Mouse (Mus musculus) gonadal fat pad, adult 2 months (tissue): Measurements from ENCODE around the gene Prtn3. TPM values are rescaled to one million over a fixed set of nuclear protein-coding genes. Genes with fewer than 3 reads are reported as not detected.

Experiments used
- DNase-seq: peaks from one replicate; pipeline ENCODE4 v3.0.0-alpha.2; 2012; ENCODE audit warnings: low read depth
- polyA plus RNA-seq: library from polyadenylated mRNA; depleted of rRNA; stranded (reverse); fragments of >200 nt; gene quantifications from 2 replicates; pipeline ENCODE4 v1.2.3, GENCODE M21; 2012; rRNA removed

Prtn3 gene
- polyA plus RNA-seq, 1 experiment = 6.6 TPM

DNA sequence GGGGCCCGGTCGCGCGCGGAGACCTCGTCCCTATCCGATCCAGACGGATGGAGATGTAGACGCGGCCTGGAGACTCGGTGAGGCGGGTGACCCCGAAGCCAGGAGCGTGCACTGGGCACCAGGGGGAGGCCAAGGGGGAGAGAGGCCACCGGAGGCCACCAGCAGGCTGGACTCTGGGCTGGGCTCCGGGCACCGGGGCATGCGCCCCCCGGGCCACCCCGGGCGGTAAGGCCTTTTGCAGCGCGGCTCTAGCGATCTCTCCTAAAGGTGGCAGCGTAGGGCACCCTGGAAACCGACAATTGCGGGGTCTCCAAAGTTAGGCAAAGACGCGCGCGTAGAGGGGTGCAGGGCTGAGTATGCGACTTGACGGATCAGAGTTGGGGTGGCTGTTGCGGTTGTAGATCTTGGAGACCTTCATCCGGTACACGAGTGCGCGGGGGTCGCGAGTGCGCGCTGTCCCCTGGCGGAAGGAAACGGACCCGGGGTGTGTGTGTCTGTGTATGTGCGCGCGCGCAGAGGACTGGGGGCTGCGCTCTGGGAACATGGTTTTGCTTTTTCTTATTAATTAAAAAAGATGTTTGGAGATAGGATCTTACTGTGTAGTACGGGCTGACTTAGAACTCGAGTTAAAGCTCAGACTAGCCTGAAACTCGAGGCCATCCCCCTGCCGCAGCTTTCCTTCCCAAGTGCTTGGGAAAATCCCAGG lies 53.2 kb downstream of the Prtn3 start:
- no peak for DNase-seq

GRCm38 (mm10) chr10:79928030-79928694 lies 53.9 kb downstream of the Prtn3 start:
- no peak for DNase-seq

DNA sequence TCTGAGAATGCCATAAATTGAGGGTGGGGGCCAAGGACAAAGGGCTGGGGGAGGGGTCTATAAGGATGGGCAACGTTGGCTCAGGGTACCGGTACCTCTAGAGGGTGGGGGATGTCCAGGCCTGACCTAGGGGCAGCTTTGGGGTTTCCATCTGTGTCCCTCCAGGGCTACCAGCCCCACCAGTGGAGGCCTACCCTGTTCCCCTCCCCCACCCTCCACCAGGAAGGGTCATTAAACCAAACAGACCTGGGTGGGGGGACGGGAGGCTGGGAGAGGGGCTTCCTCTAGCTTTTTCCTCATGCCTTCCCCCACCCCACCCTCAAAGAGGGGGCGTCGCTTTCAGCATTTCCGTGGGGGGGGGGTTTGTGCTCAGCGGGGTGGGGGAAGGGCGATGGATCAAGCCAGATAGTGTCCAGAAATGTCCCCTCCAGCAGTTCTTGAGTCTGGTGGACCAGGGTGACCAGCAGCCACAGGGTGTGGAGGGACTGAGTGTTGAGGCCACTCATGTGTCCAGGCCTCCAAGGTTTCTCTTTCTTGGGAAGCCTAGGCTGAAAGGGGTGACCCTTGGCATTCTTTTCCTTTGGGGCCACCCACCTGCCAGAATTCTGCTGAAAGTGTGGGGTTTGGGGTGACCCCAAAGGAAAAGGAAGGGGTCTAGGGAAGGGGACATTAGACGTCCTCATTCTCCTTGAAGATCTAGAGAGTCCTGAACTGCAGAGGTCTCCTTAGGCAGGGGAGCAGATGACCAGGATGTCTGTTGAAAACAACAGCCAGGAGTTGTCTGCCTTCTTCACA lies 54.8 kb downstream of the Prtn3 start:
- DNase-seq = no peak

GRCm38 (mm10) chr10:79929967-79930825 lies 55.9 kb downstream of the Prtn3 start:
- DNase-seq = no peak

DNA sequence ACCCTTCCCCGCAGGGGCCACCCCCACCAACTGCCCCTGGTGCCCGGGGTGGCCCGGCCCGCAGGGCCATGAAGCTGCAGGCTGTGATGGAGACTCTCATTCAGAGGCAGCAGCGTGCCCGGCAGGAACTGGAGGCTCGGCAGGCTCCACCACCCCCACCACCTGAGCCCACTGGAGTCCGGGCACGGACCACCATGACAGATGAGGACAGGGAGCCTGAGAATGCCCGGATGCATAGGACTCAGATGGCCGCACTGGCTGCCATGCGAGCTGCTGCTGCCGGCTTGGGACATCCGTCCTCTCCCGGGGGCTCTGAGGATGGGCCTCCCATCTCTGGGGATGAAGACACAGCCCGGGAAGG lies 56.5 kb downstream of the Prtn3 start:
- no peak for DNase-seq

DNA sequence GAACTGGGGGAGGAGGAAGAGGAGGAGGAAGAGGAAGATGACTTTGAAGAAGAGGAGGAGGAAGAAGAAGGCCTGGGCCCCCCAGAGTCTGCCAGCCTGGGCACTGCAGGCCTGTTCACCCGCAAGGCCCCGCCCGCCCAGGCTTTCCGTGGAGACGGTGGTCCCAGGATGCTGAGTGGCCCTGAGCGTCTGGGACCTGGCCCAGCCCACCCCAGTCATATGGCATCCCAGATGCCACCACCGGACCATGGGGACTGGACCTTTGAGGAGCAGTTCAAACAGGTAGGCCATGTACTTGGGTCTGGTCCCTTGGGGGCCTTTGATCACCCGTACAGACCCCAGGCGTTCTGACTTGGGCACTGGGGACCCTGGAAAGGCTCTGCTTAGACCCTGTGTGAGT lies 57.5 kb downstream of the Prtn3 start:
- DNase-seq = no peak

DNA sequence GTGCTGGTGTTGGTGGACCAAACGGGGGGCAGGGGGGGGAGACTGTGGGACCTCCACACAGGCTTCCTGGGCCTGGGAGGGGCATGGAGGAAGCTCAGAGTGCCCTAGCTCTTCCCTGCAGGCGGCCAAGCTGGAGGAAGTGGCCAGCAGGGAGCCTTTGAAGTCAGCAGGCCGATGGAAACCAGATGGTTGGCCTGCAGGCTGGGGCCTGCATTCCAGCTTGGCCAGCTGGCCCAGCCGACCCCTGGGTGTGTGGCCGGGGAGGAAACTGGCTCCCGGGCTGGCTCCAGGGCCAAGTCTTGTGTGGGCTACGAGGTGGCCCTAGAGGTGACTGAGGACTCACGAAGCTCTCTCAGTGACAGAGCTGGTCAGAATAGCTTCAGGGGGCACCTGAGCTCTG lies 58.5 kb downstream of the Prtn3 start:
- DNase-seq = no peak

Other genes starting within 250 kb of the Prtn3 start
- 4.1 and 5.2 TPM in 2 replicates for gene Shc2, start 236.6 kb upstream of the Prtn3 start, polyA plus RNA-seq
- not detected in 2 replicates for gene Odf3l2, start 228.7 kb upstream of the Prtn3 start, polyA plus RNA-seq
- gene Madcam1, start 209.9 kb upstream of the Prtn3 start, polyA plus RNA-seq = 0.32 and 0.35 TPM in 2 replicates
- 52.4 and 53.2 TPM in 2 replicates for gene Tpgs1, start 205.1 kb upstream of the Prtn3 start, polyA plus RNA-seq
- gene Cdc34, start 192.3 kb upstream of the Prtn3 start, polyA plus RNA-seq = 125 and 180 TPM in 2 replicates
- gene Gzmm, start 185.5 kb upstream of the Prtn3 start, polyA plus RNA-seq = 0.24 and 0.42 TPM in 2 replicates
- gene Bsg, start 170.0 kb upstream of the Prtn3 start, polyA plus RNA-seq = 595 and 686 TPM in 2 replicates
- gene Hcn2, start 157.8 kb upstream of the Prtn3 start, polyA plus RNA-seq = 1.6 and 1.8 TPM in 2 replicates
- gene Polrmt, start 127.9 kb upstream of the Prtn3 start, polyA plus RNA-seq = 39.4 and 48.1 TPM in 2 replicates
- gene Fgf22, start 119.4 kb upstream of the Prtn3 start, polyA plus RNA-seq = not detected in 2 replicates
- gene Rnf126, start 107.5 kb upstream of the Prtn3 start, polyA plus RNA-seq = 80.0 and 102 TPM in 2 replicates
- gene Fstl3, start 97.2 kb upstream of the Prtn3 start, polyA plus RNA-seq = 41.0 and 43.3 TPM in 2 replicates
- 0.13 and 0.23 TPM in 2 replicates for gene Prss57, start 83.5 kb upstream of the Prtn3 start, polyA plus RNA-seq
- 49.8 and 51.9 TPM in 2 replicates for gene Palm, start 80.9 kb upstream of the Prtn3 start, polyA plus RNA-seq
- gene Misp, start 53.5 kb upstream of the Prtn3 start, polyA plus RNA-seq = 0.59 and 0.86 TPM in 2 replicates
- 207 and 326 TPM in 2 replicates for gene Ptbp1, start 20.0 kb upstream of the Prtn3 start, polyA plus RNA-seq
- 10.3 and 11.5 TPM in 2 replicates for gene Plppr3, start 158 bp downstream of the Prtn3 start, polyA plus RNA-seq
- 0.56 and 0.74 TPM in 2 replicates for gene Elane, start 11.8 kb downstream of the Prtn3 start, polyA plus RNA-seq
- gene Cfd, start 16.4 kb downstream of the Prtn3 start, polyA plus RNA-seq = 6,877 and 11,546 TPM in 2 replicates
- 66.8 and 67.5 TPM in 2 replicates for gene Med16, start 34.4 kb downstream of the Prtn3 start, polyA plus RNA-seq
- not detected in 2 replicates for gene Gm26602, start 36.4 kb downstream of the Prtn3 start, polyA plus RNA-seq
- gene Kiss1r, start 42.5 kb downstream of the Prtn3 start, polyA plus RNA-seq = 7.9 and 8.3 TPM in 2 replicates
- gene R3hdm4, start 46.7 kb downstream of the Prtn3 start, polyA plus RNA-seq = 106 and 120 TPM in 2 replicates
- gene Arid3a, start 52.6 kb downstream of the Prtn3 start, polyA plus RNA-seq = 3.2 and 3.7 TPM in 2 replicates
- gene Wdr18, start 85.7 kb downstream of the Prtn3 start, polyA plus RNA-seq = 33.0 and 42.6 TPM in 2 replicates
- 0.36 and 0.46 TPM in 2 replicates for gene Grin3b, start 96.2 kb downstream of the Prtn3 start, polyA plus RNA-seq
- gene Tmem259, start 109.9 kb downstream of the Prtn3 start, polyA plus RNA-seq = 201 and 219 TPM in 2 replicates
- gene Cnn2, start 114.1 kb downstream of the Prtn3 start, polyA plus RNA-seq = 68.5 and 75.3 TPM in 2 replicates
- 5.5 and 8.5 TPM in 2 replicates for gene Abca7, start 122.0 kb downstream of the Prtn3 start, polyA plus RNA-seq
- gene Arhgap45, start 142.2 kb downstream of the Prtn3 start, polyA plus RNA-seq = 16.4 and 20.1 TPM in 2 replicates
- 152 and 167 TPM in 2 replicates for gene Polr2e, start 165.3 kb downstream of the Prtn3 start, polyA plus RNA-seq
- gene Gpx4, start 172.7 kb downstream of the Prtn3 start, polyA plus RNA-seq = 721 and 1,178 TPM in 2 replicates
- 32.3 and 38.6 TPM in 2 replicates for gene Sbno2, start 231.1 kb downstream of the Prtn3 start, polyA plus RNA-seq
- 108 TPM in 2 replicates for gene Stk11, start 241.3 kb downstream of the Prtn3 start, polyA plus RNA-seq